Mouse (Mus musculus) T-helper 2 cell (primary cell): ENCODE data around the gene Plek.

Experiments used
- in situ Hi-C: fragments of 300-600 bp; cut with MboI, MseI; formaldehyde crosslinking; loops from one replicate; pipeline ENCODE4 v1.15.1; 2025; ENCODE audit warnings: high pct_unique_total_duplicates

The Plek gene

DNA sequence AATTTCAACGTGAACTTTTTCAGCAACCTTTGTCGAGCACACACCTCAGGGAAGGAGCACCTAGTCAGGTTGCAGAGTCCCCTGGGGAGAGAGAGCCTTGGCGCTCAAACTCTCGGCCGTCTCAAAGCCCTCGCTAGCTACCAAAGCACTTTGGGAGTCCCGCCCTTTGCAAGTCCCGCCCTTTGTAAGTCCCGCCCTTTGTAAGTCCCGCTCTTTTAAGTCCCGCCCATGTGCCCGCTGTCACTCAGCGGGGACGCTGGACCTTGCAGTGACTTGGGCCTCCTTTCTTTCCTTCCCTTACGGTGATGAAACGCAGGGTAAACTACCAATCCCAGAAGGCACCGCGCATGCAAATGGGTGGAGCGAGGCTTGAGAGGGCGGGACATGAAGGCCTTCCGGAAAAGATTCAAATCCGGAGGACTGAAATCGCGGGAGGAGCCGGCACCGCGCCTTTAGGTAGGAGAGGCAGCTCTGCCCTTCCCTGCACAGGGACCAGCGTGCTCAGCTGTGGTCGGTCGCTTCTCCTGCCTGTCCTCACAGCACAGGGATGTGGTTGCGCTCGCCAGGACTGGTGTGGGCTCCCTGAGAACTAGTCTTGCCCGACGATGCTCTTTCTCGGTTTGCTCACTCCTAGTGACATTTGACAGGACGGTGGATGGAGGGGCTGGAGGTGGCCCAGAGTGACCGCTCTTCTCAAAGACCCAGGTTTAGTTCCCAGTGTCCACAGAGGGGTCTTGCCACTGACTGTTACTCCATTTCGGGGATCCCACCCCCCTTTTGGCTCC lies 101.0 kb downstream of the Plek start, which contains the start of gene Fbxo48:
Gene Fbxo48 (plus strand): TSS at position 400 of the 785 bp plus-strand sequence.
- in situ Hi-C loops, result loop anchor here (5.0 to 25.0 kb wide), 2 partner anchors 211 to 424 kb away; partner anchors contain the start of gene Ppp3r1

DNA sequence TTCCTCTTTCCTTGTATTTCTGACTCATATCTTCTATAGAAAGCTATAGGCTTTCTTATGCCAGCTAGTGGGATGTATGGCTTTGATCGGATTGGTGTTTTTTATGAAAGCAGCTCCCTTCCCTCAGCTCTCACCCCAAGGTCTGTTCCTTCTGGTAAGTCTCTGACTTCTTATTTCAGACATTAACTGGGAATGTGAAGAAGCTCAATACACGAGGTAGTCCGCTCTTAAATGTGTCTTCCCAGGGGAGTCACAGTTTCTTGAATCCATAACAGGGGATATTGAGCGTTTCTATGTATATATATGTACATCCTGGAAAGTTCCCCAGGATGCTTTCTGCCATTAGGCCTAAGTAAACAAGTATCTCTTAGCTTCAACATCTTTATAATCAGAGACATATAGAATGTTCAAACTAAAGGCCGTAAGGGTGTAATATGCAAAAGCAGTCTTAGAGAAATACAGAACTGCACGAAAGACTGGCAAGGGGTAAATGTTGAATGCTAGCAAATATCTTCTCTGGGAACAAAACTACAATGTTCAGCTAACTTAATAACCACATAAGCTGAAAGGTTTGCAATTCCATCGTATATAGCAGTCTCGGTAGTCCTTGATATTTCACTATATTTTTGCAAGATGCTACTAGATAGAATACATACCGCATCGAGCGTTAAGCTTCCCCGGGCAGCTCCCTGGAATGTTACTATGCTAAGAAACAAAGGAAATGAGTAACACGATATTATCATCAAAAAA lies 101.8 kb downstream of the Plek start:
- in situ Hi-C loops, result loop anchor here (5.0 to 25.0 kb wide), 2 partner anchors 212 to 423 kb away; partner anchors contain the start of gene Ppp3r1

DNA sequence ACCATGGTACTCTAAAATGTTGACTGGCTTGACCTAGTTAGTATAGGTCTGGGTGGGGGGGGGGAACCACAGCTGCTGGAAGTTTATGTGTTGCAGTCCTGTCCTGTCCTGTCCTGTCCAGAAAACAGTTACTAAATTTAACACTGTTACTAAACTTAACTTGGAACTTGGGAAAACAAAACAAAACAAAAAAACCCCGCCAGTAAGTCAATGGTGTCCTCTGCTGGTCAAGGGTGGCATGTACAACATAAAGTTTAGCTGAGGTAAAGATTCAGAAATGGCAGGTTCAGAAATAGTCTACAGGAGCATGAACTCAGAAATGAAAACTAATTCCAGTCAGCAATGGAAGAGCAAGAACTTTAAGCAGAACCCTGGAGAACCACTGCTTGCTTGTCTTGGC lies 103.4 kb downstream of the Plek start:
- in situ Hi-C loops, result no loop called here

DNA sequence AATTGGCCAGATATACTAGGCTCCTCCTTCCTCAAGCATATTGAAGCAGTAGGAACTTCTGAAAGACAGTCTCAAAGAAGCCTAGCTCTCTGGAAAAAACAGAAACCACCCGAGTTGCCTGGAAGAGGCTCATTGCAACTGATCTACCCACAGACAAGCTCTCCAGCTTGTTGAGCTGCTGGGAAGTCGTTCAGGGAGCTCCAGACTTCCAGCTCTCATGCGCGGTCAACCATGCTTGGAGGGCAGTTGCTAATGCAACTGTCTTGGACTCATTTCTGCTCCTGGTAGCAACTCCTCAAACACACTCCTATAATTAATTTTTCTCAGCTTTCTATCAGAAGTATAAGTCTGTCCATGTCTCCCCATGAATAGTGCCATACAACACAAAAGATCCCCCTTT lies 109.2 kb downstream of the Plek start:
- in situ Hi-C loops, result no loop called here

DNA sequence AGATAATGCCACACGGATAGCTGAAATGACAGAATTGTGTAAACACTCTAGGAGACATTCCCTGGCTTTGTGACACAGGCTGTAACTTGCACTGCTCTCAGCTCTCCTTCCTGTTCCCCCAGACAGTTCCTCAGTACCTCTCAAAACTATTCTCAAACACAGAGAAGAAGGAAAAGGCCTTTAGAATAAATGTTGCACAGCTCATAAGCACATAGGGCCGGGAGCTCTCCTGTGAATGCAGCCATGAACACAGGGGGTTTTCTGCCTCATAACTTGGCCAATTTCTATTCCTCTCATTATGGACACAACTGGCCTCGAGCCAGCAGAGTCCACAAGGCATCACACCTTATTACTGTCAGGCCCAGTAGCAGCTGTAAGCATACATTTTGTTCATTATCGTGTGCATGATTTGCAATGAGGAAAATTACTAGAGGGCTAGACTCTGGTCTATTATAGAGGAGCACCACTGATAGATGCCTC lies 110.2 kb downstream of the Plek start:
- in situ Hi-C loops, result no loop called here

DNA sequence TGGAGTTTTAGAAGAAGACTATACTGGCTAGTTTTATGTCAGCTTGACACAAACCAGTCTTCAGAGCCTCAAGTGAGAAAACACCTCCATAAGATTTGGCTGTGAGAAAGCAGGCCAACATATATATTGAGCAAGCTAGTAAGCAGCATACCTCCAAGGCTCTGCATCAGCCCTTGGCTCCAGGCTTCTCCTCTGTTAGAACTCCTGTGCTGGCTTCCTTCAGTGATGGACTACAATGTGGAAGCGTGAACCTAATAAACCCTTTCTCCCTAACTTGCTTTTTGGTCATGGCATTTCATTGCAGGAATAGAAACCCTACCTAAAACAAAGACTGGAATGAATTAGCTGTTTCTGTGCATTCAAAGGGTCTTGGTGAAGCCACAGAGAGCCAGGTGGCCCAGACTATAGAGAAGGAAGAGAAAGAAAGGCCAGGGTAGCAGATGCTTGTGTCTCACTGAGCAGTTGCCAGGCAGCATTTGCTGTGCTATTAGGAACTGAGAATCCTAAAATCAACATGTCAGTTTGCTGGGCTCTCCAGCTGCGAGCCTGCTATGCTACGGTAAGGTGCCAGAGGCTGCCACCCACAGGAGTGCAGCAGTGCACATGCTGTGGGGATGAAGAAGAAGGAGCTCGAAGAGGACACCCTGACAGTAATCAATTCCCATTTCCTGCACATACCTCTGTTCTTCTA lies 110.9 kb downstream of the Plek start:
- in situ Hi-C loops, result no loop called here

DNA sequence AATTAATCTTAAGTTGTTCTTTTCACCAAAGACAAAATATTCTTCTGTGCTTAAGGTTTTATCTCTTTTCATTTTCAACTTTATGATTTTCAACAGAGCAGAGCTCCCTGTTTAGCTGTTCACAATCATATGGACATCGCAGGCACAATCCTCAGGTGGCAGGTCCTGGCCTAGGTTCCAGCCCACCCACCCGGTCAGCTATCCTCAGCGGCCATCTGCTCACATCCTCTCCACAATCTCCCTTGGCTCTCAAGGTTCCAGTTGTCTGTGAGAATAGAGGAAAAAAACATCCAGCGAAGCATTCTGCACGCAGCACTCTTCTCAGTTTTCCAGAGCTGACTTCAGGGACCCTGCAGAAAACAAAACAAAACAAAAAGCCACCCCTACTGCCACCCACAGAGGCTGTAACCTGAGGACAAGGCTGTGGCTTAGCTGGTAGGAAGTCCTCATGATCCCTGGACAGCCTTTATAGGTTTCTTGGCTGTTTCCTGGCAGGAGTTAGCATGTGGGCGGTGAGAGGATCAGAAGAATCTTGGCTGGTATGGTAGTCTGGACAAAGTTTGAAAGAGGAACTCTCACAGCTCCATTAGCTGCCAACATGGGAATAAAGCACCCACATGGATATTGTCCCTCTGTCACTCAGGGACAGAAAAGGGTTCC lies 116.5 kb downstream of the Plek start:
- in situ Hi-C loops, result no loop called here

DNA sequence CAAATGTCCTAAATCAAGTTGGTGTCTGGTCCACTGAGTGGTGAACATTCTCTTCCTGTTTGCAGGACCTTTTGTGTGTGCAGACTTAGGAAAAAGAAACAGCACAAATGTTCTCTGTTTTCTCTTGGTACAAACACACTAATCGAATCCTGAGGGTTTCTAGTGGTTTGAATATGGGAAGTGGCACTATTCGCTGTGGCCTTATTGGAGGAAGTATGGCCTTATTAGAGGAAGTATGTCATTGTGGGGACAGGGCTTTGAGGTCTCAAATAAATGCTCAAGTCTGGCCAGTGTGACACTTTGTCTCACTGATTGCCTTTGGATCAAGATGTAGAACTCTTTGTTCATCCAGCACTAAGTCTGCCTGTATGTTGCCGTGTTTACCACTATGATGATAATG lies 120.0 kb downstream of the Plek start:
- in situ Hi-C loops, result no loop called here
